Mouse (Mus musculus) frontal cortex, postnatal 25 days (tissue): Measurements from ENCODE around the gene Fam114a2.

Experiments
- DNase-seq, 2 experiments: peaks; one replicate each; pipeline ENCODE4 v3.0.0; 2022; ENCODE audit warnings: low spot score in 2 of 2

Gene Fam114a2

DNA sequence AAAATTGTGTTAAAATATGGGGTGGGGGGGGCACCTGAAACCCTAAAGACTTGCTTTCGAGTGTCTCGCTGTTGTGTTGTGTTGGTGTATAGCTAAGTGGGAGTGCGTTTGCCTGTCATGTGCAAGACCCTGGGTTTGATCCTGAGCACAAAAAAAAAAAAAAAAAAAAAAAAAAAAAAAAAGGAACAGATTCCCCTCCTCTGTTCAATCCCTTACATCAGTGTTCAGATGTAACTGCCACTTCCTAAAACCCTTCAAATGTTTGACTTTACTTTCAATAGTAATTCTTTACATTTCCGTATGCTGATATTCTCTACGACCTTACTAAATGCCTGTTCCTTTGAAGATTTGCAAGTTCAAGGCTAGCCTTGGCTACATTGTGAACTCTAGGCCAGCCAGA, 887 bp upstream of the Fam114a2 start:
- no peak for DNase-seq

DNA sequence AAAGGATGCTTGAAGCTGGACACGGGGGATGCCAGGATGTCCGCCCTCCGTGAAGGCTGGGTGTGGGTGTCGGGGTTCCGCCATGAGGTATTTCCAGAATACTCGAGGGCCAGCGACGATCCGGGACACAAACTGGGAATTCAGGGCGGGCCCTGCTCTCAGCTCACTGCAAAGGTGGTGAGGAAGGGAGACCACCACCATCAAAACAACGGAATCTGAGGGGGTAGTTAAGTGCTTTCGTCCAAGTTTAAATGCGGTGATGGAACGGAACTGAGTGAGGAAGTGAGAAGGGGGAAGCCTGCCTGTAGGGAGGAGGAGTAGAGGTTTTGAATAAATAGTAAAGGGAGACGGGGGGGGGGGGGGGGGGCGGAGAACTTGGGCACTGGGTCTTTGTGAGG, 333 bp upstream of the Fam114a2 start:
- no peak for DNase-seq

DNA sequence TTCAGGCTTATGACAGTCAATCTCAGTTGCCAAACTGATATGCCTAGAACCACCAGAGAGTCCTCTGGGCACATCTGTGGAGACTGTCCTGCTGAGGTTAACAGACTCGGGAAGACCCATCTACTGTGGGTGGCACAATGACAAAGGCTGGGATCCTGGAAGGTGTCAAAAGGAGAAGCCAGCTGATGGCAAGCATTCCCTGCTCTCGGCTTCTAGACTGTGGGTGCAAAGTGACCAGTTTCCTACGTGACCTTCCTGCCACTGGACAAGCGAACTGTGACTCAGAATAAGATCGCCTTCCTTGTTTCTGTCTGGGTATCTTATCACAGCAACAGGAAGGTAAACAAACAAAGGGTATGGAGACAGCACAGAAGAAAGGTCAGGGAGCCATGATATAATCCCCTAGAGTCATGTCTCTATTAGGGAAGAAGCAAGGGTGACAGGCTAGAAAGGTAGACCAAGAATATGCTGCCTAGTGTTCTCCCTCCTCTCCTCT, 1.4 kb downstream of the Fam114a2 start:
- no peak for DNase-seq

DNA sequence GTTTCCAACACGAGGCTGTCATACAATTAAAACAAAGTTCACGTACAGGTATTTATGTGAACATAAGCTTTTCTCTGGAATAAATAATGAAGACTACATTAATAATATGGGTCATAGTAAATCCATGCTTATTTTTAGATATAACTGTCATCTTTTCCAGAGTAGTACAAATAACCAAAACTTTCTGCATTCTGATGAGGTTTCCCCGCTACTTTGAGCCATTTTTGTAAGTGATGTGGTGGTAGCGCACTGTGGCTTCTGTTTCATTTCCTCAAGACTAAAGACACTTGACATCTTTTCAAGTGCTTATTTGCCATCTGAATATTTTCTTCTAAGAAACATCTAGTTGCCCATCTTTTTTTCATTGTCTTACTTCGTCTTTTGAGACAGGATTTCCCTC, 3.2 kb downstream of the Fam114a2 start:
- no peak for DNase-seq

DNA sequence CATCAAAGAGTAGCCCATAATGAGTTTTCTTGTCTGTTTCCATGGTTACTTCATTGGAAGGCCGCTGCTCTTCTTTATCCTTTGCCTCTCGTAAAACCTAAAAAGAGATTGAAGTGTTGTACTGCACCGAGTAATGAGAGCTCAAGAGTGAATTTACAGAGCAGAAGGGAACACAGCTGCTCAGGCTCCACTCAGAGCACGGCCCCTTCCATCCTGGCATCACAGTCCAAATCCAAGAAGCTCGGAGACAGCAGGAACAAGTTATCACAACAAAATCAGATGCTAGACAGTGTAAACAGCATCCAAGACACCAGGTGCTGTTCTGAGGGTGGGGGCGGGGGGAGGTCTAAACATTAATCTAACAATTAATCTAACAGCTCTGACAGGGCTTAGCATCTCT, 11.5 kb downstream of the Fam114a2 start:
- no peak for DNase-seq

DNA sequence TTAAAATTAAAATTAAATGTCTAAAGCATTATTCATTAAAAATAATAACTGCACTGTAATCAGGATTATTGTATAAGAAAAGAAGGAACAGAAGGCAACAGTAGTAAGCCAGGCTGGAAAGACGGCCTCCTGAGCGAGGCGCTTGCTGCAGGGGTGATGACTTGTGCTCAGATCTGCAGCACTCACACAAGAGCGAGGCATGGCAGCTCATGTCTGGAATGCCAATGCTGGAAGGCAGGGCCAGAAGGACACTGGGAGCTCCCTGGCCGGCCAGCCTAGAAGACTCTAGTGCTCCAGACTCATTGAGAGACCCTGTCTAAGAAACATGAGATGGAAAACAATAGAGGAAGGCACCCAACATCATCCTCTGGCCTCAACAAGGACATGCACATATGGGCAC, 15.3 kb downstream of the Fam114a2 start:
- no peak for DNase-seq

DNA sequence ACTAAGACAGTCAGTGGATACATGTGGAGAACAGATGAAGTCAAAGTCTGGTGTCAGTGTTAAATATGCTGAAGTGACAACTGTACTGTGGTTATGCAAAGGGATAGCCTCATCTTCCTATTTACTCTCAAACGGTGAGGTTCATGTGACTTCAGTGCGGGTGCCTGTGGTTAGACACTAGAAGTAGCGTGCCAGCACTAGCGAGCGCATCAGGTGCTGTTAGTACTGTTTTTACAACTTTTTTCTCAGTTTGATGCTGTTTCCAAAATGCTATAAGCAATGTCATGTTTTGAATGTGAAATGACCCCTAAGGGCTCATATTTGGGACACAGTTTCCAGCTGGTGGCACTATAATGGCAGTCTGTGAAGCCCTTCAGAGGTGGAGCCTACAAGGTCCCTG, 20.2 kb downstream of the Fam114a2 start:
- DNase-seq: no peak

DNA sequence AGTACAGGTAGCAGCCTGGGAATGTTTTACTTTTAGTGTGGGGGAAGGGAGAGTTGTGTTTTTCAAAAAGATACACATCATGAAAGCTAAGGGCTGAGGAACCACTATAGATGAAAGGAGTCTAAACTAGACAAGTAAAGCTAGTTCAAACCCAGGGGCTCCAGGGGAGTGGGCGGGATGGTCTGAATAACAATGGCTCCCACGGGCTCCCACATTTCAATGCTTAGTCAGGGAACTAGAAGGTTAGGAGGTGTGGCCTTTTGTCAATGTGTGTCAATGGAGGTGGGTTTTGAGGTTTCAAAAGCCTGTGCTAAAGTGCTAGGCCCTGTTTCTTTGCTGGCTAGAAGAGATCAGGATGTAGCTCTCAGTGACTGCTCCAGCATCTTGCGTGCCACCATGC, 20.7 kb downstream of the Fam114a2 start:
- DNase-seq: no peak

DNA sequence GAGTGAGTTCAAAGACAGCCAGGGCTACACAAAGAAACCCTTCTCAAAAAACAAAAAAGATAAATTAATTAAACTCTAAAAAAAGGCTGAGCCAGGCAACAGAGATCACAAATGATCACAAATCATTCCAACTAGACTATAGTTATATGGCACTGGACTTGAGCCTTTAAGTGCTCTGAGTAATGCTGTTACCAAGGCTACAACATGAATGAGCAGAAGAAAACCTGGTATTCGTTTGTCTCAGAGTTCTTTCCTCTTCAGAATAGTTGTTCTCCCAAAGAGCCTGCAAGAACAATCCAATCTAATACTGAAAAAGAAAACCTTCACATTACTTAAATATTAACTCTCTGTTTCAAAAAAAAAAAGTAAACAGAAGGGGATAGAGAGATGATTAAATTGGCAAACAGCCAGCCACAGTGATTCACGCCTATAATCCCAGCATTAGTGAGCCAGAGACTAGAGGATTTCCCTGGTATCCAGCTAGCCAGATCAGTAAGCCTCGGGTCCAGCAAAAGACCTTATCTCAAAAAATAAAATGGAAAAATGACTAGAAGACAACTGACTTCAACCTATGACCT, 21.9 kb downstream of the Fam114a2 start:
- DNase-seq: no peak

DNA sequence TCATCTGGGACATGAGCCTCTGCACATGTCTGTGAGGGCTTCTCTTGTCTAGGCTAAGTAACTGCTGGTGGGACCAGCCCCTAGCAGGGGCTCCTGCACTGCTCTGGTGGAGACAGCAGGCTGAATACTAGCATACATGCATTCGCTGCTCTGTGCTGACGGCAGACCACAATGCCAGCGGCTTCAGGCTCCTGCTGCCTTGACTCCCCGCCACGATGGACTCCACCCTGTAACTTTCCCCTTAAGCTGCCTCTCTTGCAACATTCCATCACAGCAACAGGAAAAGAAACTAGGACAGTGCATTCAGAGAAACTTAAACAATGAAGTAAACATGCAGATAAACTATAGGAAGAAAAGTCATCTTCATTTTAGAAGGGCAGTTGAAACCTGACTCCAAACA, 30.0 kb downstream of the Fam114a2 start:
- DNase-seq: no peak

DNA sequence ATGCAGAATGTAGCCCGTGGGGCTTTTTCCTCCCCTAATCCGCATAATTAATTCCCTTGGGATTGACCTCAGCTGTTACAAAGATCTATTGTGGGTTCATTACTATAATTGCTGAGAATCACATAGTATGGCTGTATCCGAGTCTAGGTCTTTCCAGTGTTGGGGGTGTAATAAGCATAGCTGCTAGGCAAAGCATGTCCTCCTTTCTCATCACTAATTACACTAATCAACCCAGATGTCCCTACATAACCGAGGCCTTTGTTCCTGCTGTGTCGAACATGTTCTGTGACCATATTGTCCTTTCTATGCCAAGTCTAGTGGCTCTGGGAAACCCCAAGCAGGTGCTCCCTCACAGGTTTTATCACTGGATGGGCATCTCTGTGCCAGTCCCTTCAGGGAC, 40.3 kb downstream of the Fam114a2 start:
- no peak for DNase-seq

DNA sequence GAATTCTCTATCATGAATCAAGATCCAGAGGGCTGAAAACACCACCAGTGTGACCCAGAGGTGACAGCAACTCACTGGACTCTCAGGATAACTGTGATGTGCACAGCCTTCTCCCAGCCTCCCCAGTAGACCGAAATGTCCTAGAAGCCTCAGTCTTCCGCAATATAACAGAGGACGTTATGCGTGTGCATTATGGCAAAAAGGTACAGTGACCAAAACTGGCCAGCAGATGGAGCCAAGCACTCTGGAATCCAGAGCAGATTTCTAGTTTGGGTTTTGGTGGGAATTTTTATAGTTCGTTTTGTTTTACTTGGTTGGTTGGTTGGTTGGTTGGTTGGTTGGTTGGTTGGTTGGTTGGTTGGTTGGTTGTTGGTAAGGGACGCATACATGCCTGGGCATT, 43.3 kb downstream of the Fam114a2 start:
- peak; percentile 37 to 49 for DNase-seq

DNA sequence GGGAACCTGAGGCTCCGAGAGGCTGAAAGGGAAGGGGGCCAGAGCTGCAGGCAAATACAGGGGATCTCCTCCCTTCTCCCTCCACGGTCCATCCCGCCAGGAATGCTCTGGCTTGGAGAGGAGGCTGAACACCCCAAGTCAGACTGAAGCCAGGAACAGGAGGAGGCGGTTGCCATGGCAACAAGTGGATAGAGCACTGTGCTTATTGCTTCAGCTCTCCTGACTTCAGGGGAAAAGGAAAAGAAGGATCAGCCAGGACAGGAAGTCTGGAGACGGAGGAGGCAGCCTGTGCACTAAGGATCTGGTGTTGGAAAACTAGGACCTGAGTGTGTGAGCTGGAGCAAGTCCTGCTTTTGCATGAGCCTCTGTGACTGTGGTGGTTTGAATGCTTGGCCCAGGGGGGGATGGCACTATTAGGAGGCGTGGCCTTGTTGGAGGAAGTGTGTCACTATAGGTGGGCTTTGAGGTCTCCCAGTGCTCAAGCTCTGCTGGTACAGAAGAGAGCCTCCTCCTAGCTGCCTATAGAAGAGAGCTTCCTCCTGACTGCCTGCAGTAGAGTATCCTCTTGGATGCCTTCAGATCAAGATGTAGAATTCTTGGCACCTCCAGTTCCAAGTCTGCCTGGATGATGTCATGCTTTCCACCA, 44.0 kb downstream of the Fam114a2 start:
- DNase-seq: no peak

DNA sequence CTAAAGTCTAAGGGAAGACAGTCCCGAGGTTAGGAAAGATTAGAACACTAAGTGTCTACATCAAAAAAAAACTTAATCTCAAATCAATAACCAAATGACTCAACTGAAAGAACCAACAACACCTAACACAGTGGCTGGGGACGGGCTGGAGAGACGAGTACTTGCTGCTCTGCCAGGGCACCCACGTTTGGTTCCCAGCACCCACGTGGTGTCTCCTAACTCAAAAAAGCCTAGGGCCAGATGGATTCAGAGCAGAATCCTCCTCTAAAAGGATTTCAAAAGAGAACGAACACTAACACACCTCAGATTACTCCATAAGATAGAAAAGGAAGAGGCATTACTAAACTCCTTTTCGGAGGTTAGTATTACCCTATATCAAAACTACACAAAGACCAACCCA, 47.4 kb downstream of the Fam114a2 start:
- no peak for DNase-seq

DNA sequence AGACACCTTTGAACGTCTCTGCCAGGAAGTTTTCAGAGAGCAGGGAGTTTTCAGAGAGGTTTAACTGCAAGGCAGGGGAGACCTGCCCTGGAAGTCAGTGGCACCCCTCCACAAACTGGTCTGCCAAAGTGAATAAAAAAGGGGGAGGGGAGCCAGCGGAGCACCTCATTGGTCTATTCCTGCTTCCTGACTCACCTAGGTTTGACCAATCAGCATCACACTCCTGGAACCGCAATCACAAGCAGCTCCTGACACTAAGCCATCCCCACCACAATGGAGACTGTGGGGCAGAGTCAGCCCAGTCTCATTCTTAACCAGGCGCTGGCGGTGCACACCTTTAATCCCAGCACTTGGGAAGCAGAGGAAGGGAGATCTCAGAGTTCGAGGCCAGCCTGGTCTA, 48.4 kb downstream of the Fam114a2 start:
- no peak for DNase-seq

DNA sequence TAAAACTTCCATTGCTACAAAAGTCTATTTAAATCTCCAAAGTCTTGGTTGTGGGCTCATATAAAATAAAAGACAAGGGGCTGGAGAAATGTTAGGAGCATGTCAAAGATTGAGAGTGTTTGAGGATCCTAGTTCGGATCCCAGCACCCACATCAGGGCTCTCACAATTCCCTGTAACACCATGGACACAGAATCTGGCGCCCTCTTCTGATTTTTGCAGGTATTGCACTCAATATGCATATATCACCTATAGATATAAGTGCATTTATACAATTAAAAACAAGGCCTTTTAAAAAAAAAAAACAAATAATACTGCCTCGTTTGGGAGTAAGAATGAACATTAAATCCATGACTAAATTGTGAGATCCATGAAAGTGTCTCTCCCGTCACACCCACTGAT, 49.7 kb downstream of the Fam114a2 start:
- no peak for DNase-seq

DNA sequence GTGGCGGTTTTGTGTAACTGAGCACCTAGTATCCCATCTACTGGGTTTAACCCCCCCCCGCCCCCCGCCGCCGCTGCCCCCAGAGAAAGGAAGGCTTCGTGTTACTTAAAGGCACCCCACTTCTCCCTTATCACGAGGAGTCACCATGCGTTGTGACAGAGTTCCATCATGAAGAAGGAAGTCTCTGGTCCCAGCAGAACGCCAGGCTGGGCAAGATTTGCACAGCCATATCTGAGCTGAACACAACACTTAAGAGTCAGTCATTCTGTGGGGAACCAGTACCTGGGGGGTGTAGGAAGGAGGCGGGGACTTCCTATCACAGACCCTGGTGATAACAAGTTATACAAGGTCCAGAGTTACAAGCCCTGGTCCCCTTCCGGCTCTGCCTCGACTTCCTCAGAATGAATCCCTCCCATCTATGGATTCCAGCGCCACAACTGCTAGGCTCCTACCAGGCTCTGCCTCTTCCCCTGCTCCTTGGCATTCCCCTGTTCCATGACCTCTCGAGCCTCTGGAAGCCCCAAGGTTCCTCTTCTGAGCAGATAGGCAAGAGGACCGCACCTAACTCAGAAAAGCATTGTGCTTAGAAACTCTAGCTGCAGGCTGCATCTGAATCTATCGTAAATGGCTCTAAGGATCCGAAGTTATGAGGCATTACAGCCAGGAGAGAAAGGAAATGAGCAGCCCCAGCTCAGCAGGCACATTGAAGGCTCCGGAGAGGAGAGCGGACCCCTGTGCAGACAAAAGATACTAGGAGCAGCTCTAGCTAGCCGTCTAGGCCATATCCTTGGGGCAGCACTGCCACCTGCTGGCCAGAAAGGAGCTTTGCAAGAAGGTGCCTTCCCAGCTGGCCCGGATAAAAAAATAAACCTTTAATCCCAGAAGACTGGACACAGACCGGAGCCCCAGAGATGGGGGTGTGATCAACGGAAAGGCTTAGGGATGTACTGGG, 51.0 kb downstream of the Fam114a2 start:
- DNase-seq: peak; percentile 45 to 58

DNA sequence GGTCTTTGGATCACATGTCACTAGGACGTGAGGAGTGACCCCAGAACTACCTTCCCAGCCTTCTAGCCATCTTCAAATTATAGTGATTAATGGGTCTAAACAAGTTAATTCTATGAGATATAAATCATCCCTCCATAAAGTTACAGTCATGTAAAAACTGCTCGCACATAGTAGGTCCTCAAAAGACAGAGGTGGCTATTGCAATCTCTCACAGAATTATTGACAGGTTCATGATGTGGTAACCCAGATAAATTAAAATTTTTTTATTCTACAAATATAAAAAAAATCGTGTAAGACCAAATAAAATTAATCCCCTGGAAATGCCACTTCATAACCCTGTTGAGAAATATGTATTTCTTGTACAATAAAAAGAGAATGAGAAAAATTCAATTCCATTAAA, 52.6 kb downstream of the Fam114a2 start:
- DNase-seq: no peak

DNA sequence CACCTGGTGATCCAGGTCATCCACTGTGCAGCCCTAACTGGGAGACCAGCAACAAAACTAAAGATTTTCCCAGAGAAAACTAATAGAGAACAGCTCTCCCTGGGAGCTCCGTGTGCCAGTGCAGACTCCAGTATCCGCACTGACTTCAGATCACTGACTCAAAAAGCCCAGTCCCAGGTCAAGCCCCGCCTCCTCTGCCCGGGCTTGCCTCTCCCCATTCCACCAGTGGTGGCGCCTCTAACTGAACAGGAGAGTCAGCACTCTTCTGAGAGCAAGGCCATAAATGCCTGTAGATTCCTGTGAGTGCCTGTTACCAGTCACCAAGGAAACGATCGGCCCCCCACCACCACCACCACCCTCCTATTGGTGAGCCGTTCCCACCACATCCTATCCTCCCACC, 53.4 kb downstream of the Fam114a2 start:
- no peak for DNase-seq

DNA sequence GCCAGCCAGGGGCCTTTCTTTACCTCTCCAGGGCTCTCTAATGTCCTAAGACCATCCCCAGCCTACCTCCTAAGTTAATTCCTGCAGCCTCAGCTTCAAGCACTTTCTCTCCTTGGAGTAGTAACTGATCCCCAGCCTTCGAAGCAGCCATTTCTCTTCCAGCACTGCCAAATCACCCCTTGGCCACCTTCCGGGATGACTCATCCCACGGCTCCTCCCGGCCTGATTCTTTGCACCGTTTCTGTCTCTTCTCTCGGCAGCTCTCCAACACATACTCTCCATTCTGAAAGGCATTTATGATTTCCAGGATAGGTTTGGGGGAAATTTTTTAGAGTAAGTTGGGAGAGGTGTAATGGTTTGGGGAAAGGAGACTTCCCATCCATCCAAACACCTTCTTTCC, 58.7 kb downstream of the Fam114a2 start:
- DNase-seq: peak in 1 of 2 experiments; percentile 24

DNA sequence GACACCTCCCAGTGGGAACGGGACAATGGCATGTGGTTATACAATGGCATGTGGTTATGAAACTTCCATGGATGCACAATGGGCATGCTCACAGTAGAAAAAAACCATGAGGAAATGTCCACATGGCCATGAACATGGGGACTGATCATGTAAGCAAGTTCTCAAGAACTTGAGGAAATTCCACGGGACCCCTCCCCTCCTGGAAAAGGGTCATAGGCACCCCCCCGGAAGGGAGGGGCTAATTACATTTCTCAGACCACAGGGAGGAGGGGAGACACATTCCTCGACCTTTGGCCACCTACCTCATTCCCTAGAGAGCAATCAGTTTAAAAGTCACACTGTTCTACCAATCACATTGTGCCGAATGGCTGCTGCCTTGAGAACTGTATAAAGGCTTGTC, 64.0 kb downstream of the Fam114a2 start:
- no peak for DNase-seq

DNA sequence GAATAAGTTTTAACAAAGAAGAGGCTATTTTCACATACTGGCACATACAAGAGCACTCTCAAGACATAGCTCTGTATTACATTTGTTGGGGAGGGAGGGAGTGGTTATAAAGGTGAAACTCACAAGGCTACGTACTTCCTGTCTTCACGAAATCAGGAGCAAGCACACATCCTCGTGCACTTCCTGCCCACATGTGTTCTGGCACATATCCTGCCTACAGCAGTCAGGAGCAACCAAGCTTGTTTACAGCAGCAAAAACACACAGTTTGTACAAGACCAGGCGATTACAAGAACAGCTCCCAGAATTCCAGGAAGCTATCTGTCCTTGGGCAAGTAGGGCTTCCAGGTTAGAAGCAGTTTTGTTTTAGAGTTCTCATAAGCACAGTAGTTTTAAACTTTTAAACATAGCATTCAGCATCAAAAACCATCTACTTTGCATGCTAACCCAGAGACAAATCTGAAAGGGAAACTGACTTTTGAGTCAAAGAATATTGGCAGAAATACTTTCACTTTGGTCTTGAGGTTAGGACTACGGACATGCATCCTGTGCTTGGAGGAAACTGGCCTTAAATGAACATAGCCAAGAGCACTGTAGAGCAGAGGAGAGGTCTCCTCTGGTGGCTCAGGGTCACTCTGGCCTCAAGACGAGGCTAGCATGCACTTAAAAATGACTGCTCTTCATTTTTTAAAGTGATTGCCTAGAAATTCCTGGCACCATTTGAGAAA, 73.0 kb downstream of the Fam114a2 start:
- DNase-seq: no peak
